Mouse (Mus musculus): ENCODE measurements around the gene Dstyk.

DNA sequence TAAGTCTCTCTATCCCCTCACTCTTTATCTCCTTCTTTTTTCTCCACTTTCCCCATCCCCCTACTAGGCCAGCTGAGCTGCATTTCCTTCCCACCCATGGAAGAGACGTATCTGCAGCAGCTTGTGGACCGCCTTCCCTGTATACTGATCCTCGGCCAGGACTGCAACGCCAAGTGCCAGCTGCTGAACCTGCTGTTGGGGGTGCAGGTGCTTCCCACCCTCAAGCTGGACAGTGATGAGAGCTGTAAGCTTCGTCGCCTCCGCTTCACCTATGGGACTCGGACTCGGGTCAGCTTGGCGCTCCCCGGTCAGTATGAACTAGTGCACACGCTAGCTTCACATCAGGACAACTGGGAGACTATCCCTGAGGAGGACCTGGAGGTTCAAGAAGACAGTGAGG is 16.7 kb downstream of the Dstyk start:
- TF ChIP-seq CTCF (conservative IDR thresholded peaks at IDR 0.05 in 1 of 2, IDR thresholded peaks at IDR 0.05 in 1 of 2; ENCODE audit: low read depth in 2 of 2, low read length in 2 of 2) (no peak), POLR2A (IDR thresholded peaks at IDR 0.05; ENCODE audit: low read depth, low read length) (no peak), MAX (IDR thresholded peaks at IDR 0.05; ENCODE audit: low read length) (no peak), EP300 (IDR thresholded peaks at IDR 0.05; ENCODE audit: low read length) (no peak), SIN3A (IDR thresholded peaks at IDR 0.05; ENCODE audit: low read length) (no peak), MXI1 (IDR thresholded peaks at IDR 0.05; ENCODE audit: low read depth, low read length) (no peak), CHD2 (IDR thresholded peaks at IDR 0.05; ENCODE audit: low read length) (no peak), MYC (IDR thresholded peaks at IDR 0.05; ENCODE audit: low read depth, low read length) (no peak), HCFC1 (IDR thresholded peaks at IDR 0.05; ENCODE audit: low read depth, low read length) (no peak)

Measured in CH12.LX (cell line).